Mouse (Mus musculus): ENCODE data around the gene 2210011C24Rik. TPM values are rescaled to one million over a fixed set of nuclear protein-coding genes. Genes with fewer than 3 reads are reported as not detected.
A peak's percentile ranks its signal among the peaks of the same experiment; 100 is the strongest.

2210011C24Rik gene
- polyA plus RNA-seq, 1 experiment from 2014 or later, result 0.21 TPM

DNA sequence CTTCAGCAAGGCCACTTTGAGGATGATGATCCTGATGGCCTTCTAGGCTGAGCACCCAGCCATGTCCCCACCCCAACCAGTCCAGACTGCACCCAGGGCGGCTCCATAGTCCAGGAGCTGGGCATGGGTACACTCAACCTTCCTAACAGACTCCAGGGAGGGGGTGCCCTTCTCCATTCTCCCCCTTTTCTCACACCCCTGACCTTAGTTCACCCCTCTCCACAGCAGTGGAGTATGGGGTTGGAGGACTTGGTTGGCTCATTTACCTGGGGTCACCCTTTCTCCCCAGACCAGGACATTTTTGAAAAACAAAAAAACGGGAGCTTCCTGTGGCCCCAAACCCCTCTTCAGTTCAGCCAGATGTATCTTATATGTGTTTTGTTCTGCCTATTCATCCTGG is 12.1 kb downstream of the 2210011C24Rik start:
- ATAC-seq (replicated peaks; ENCODE audit: extremely low read depth, insufficient read depth, low FRiP score), result no peak
- Histone ChIP-seq H3K9ac (ENCODE audit: low read length) (no peak overlapping the region), H3K4me2 (ENCODE audit: low read depth, low read length) (no peak overlapping the region), H3K4me3 (ENCODE audit: low read length) (no peak overlapping the region), H3K27ac (ENCODE audit: low read length) (no peak overlapping the region), H3K27me3 (ENCODE audit: control insufficient read depth, insufficient read depth, low read length) (no peaks in the 10 kb centered on the region; the same call in 1 of the 2 replicates), H3K36me3 (ENCODE audit: control insufficient read depth, insufficient read depth) (peaks cover 18% of the 10 kb centered on the region), H3K9me3 (replicated peaks; ENCODE audit: control insufficient read depth, low read length) (no peaks in the 10 kb centered on the region), H3K4me1 (ENCODE audit: control insufficient read depth, insufficient read depth, low read length) (peaks cover 33% of the 10 kb centered on the region)
- WGBS, result 89% methylated on average over 2 of the region's 2 CpGs

DNA sequence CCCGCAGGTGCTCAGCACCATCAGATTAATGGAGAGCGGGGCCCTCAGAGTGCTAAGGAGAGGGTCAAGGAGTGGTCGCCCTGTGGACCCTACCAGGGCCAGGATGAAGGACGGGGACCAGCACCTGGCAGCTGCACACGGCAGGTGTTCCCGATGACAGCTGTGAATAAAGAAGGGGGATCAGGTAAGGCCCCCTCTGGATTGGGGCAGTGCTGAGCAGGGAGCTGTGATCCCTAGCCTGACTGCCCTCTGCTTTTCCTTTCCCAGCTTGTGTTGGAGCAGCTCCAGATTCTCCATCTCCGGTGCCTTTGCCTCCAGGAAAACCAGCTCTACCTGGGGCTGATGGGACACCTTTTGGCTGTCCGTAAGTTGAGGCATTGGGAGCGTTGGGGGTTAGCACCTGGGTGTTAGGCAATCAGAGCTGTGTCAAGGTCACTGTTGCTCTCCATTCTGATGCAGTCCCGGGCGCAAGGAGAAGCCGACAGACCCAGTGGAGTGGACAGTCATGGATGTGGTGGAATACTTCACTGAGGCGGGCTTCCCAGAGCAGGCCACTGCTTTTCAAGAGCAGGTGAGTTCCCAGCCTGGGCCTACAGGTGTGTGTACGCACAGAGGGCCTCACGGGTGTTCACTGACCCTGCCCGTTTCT is 12.8 kb downstream of the 2210011C24Rik start:
- Histone ChIP-seq H3K4me1 (ENCODE audit: control insufficient read depth, insufficient read depth, low read length) (peaks cover 32% of the 10 kb centered on the region), H3K36me3 (ENCODE audit: control insufficient read depth, insufficient read depth) (peaks cover 24% of the 10 kb centered on the region), H3K27ac (ENCODE audit: low read length) (no peak overlapping the region), H3K27me3 (ENCODE audit: control insufficient read depth, insufficient read depth, low read length) (no peaks in the 10 kb centered on the region; the same call in 1 of the 2 replicates), H3K4me3 (ENCODE audit: low read length) (peak overlapping the region; percentile 88), H3K9ac (ENCODE audit: low read length) (peak overlapping the region; percentile 92), H3K4me2 (ENCODE audit: low read depth, low read length) (peak overlapping the region; percentile 68), H3K9me3 (replicated peaks; ENCODE audit: control insufficient read depth, low read length) (no peaks in the 10 kb centered on the region)
- WGBS, result 61% methylated on average over 16 of the region's 16 CpGs
- ATAC-seq (replicated peaks; ENCODE audit: extremely low read depth, insufficient read depth, low FRiP score), result no peak

DNA sequence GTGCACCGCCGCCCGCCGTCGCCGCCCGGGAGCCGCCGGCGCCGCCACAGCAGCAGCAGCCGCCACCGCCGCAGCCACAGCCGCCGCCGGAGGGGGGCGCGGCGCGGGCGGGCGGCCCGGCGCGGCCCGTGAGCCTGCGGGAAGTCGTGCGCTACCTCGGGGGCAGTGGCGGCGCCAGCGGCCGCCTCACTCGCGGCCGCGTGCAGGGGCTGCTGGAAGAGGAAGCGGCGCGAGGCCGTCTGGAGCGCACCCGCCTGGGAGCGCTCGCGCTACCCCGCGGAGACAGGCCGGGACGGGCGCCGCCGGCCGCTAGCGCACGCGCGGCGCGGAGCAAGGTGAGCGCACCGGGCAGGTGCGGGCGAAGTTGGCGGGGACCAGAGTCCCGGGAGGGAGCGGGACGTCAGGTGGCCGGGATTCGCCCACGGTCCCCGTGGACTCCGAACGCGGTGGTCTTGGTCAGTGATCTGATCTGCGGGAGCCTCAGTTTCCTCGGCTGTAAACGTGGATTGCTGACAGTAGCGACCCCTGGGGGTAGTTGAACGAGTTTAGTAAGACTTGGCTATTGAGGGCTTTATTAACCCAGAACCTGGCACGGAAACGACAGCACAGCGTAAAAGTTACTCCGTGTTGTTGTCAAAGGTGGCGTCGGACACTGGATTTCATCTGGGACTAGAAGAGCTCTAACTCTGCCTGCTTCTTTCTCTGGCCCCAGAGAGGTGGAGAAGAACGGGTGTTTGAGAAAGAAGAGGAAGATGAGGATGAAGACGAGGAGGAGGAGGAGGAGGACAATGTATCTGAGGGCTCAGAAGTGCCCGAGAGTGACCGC is 13.5 kb downstream of the 2210011C24Rik start:
- peak; percentile 5; the same call in 1 of the 2 replicates for ATAC-seq (replicated peaks; ENCODE audit: extremely low read depth, insufficient read depth, low FRiP score)
- peak overlapping the region; percentile 97 for H3K27ac ChIP-seq (ENCODE audit: low read length)
- H3K27me3 ChIP-seq (ENCODE audit: control insufficient read depth, insufficient read depth, low read length), result no peaks in the 10 kb centered on the region; the same call in 1 of the 2 replicates
- peak overlapping the region; percentile 92 for H3K9ac ChIP-seq (ENCODE audit: low read length)
- H3K4me3 ChIP-seq (ENCODE audit: low read length), result peak overlapping the region; percentile 88
- H3K4me2 ChIP-seq (ENCODE audit: low read depth, low read length), result peak overlapping the region; percentile 68
- no peaks in the 10 kb centered on the region for H3K9me3 ChIP-seq (replicated peaks; ENCODE audit: control insufficient read depth, low read length)
- peaks cover 30% of the 10 kb centered on the region for H3K36me3 ChIP-seq (ENCODE audit: control insufficient read depth, insufficient read depth)
- peaks cover 25% of the 10 kb centered on the region for H3K4me1 ChIP-seq (ENCODE audit: control insufficient read depth, insufficient read depth, low read length)
- WGBS, result under 1% methylated on average over 70 of the region's 92 CpGs

DNA sequence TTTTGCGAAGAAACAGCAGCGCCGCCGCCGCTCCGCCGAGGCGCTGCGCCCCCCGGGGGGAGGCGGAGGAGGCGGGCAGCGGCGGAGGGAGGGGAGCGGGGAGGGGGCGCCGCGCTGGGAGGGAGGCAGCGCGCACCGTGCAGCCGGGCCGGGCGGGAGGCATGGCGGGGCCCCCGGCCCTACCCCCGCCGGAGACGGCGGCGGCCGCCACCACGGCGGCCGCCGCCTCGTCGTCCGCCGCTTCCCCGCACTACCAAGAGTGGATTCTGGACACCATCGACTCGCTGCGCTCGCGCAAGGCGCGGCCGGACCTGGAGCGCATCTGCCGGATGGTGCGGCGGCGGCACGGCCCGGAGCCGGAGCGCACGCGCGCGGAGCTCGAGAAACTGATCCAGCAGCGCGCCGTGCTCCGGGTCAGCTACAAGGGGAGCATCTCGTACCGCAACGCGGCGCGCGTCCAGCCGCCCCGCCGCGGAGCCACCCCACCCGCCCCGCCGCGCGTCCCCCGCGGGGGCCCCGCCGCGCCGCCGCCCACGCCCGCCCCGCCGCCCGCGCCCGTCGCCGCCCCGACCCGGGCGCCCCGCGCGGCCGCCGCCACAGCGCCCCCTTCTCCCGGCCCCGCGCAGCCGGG is 14.3 kb downstream of the 2210011C24Rik start, which contains the start of gene Samd1:
Samd1 (plus strand) TSS at position 162 of the 631 bp plus-strand sequence.
- H3K36me3 ChIP-seq (ENCODE audit: control insufficient read depth, insufficient read depth), result peaks cover 32% of the 10 kb centered on the region
- WGBS, result under 1% methylated on average over 69 of the region's 112 CpGs
- H3K27me3 ChIP-seq (ENCODE audit: control insufficient read depth, insufficient read depth, low read length), result no peaks in the 10 kb centered on the region; the same call in 1 of the 2 replicates
- H3K9me3 ChIP-seq (replicated peaks; ENCODE audit: control insufficient read depth, low read length), result no peaks in the 10 kb centered on the region
- peak within 1 kb of the TSS; percentile 92 for H3K9ac ChIP-seq (ENCODE audit: low read length)
- peak within 1 kb of the TSS; percentile 97 for H3K4me2 ChIP-seq (ENCODE audit: low read depth, low read length)
- H3K4me1 ChIP-seq (ENCODE audit: control insufficient read depth, insufficient read depth, low read length), result peaks cover 20% of the 10 kb centered on the region
- H3K4me3 ChIP-seq (ENCODE audit: low read length), result peak within 1 kb of the TSS; percentile 88
- no peak for ATAC-seq (replicated peaks; ENCODE audit: extremely low read depth, insufficient read depth, low FRiP score)
- peak within 1 kb of the TSS; percentile 97 for H3K27ac ChIP-seq (ENCODE audit: low read length)

DNA sequence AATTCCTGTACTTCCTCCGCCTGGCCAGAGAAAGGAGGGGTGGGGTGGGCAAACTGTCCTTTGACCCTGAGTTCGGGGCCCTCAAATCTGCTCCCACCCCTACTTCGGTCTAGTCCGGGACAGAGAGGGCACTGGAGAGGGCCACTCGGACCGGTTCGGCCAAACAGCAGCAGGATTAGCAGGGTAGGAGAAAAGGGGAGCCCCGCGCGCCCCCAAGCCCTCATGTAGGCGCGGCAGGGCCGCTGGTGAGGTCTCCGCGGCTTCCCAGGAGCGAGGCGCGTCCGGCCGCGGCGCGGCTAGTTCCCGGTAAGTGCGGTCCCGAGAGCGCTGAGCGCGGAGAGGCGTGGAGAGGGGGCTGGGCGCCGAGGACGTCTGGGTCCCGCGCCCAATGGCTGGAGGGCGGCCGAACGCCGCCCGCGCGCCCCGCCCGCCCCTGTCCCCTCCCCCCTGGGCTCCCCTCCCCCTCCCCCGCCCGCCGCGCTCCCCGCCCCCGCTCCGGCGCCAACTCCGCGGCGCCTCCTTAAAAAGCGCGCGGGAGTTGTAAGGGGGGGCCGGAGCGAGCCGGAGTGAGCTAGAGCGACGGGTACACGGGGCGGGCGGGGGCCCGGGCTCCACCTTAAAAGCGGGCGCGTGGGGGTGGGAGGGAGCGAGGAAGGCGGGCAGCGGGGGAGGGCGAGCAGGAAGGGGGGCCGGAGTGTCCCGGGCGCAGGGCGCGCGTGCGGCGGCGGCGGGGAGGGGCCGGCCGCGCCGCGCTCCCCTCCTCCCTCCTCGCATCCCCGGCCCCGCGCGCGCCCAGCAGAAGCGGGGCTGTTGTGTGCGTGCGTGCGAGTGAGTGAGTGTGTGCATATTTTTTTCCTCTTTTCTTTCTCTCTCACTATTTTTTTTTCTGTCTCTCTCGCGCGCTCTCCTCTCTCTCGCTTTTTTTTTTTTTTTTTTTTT is 15.1 kb downstream of the 2210011C24Rik start:
- H3K9me3 ChIP-seq (replicated peaks; ENCODE audit: control insufficient read depth, low read length), result no peaks in the 10 kb centered on the region
- ATAC-seq (replicated peaks; ENCODE audit: extremely low read depth, insufficient read depth, low FRiP score), result peak; percentile 84
- H3K27ac ChIP-seq (ENCODE audit: low read length), result peak overlapping the region; percentile 97
- H3K9ac ChIP-seq (ENCODE audit: low read length), result peak overlapping the region; percentile 92
- peaks cover 39% of the 10 kb centered on the region for H3K36me3 ChIP-seq (ENCODE audit: control insufficient read depth, insufficient read depth)
- H3K27me3 ChIP-seq (ENCODE audit: control insufficient read depth, insufficient read depth, low read length), result no peaks in the 10 kb centered on the region; the same call in 1 of the 2 replicates
- H3K4me1 ChIP-seq (ENCODE audit: control insufficient read depth, insufficient read depth, low read length), result peaks cover 20% of the 10 kb centered on the region
- WGBS, result under 1% methylated on average over 49 of the region's 103 CpGs
- H3K4me3 ChIP-seq (ENCODE audit: low read length), result peak overlapping the region; percentile 88
- peak overlapping the region; percentile 97 for H3K4me2 ChIP-seq (ENCODE audit: low read depth, low read length)

DNA sequence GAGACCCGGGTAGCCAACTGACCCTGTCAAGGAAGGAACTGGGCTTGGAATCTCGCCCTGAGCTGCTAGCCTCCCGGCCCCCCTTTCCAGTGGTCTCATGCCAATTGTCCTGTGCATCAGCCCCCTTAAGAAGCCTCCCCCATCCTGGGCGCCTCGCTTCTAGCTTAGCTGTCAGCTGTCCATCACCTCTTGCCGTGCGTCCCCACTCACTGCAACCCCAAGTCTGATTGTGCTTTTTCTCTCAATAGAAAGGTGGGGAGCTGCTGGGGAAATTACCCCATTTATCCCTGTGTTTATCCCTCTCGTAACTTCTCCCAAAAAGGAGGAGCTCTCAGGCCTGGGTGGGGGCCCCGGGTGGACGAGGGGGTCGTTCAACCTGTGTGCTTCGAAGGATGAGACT is 16.0 kb downstream of the 2210011C24Rik start:
- Histone ChIP-seq H3K27ac (ENCODE audit: low read length) (peak overlapping the region; percentile 97), H3K36me3 (ENCODE audit: control insufficient read depth, insufficient read depth) (peaks cover 45% of the 10 kb centered on the region), H3K4me3 (ENCODE audit: low read length) (peak overlapping the region; percentile 88), H3K4me1 (ENCODE audit: control insufficient read depth, insufficient read depth, low read length) (peaks cover 20% of the 10 kb centered on the region), H3K4me2 (ENCODE audit: low read depth, low read length) (peak overlapping the region; percentile 97), H3K9me3 (replicated peaks; ENCODE audit: control insufficient read depth, low read length) (no peaks in the 10 kb centered on the region), H3K9ac (ENCODE audit: low read length) (peak overlapping the region; percentile 92), H3K27me3 (ENCODE audit: control insufficient read depth, insufficient read depth, low read length) (no peaks in the 10 kb centered on the region)
- ATAC-seq (replicated peaks; ENCODE audit: extremely low read depth, insufficient read depth, low FRiP score), result no peak
- 29% methylated on average over 12 of the region's 12 CpGs for WGBS

DNA sequence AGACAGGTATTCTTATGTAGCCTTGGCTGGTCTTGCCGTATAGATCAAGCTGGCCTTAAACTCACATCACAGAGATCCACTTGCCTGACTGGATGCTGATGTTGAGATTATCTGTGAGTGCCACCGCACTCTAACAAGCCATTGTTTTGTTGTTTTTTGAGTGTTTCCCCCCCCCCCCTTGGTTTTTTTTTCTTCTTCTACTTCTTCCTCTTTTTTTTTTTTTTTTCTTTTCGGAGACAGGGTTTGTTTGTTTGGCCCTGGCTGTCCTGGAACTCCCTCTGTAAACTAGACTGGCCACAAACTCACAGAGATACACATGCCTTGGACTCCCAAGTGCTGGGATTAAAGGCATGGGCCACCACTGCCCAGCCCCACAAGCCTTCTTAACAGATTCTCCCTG is 17.9 kb downstream of the 2210011C24Rik start:
- 73% methylated on average over 3 of the region's 3 CpGs for WGBS
- H3K4me1 ChIP-seq (ENCODE audit: control insufficient read depth, insufficient read depth, low read length), result peaks cover 13% of the 10 kb centered on the region
- no peak overlapping the region for H3K4me2 ChIP-seq (ENCODE audit: low read depth, low read length)
- H3K27me3 ChIP-seq (ENCODE audit: control insufficient read depth, insufficient read depth, low read length), result no peaks in the 10 kb centered on the region
- no peaks in the 10 kb centered on the region for H3K9me3 ChIP-seq (replicated peaks; ENCODE audit: control insufficient read depth, low read length)
- H3K9ac ChIP-seq (ENCODE audit: low read length), result no peak overlapping the region
- H3K4me3 ChIP-seq (ENCODE audit: low read length), result no peak overlapping the region
- H3K27ac ChIP-seq (ENCODE audit: low read length), result no peak overlapping the region
- no peak for ATAC-seq (replicated peaks; ENCODE audit: extremely low read depth, insufficient read depth, low FRiP score)
- H3K36me3 ChIP-seq (ENCODE audit: control insufficient read depth, insufficient read depth), result peaks cover 47% of the 10 kb centered on the region

DNA sequence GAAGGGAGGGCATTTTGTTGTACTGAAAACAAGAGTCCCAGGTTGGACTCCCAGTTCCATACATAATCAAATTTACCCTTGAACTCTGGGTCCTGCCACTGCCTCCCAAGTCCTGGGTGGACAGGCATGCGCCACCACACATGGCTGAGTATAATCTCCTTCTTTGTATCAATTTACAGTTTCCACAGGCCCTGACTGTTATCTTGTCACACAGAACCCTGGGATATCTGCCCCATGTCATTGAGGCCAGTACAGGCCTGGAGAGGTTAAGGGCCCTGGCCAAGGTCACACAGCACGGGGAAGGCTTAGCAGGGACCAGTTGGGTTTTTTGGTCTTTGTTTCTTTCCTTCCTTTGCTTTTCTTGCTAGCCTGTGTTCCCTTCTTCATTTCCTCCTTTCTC is 19.5 kb downstream of the 2210011C24Rik start:
- no peak overlapping the region for H3K27ac ChIP-seq (ENCODE audit: low read length)
- ATAC-seq (replicated peaks; ENCODE audit: extremely low read depth, insufficient read depth, low FRiP score), result no peak
- H3K4me2 ChIP-seq (ENCODE audit: low read depth, low read length), result no peak overlapping the region
- H3K9me3 ChIP-seq (replicated peaks; ENCODE audit: control insufficient read depth, low read length), result no peaks in the 10 kb centered on the region
- H3K36me3 ChIP-seq (ENCODE audit: control insufficient read depth, insufficient read depth), result peaks cover 57% of the 10 kb centered on the region
- peaks cover 7% of the 10 kb centered on the region for H3K4me1 ChIP-seq (ENCODE audit: control insufficient read depth, insufficient read depth, low read length)
- no peak overlapping the region for H3K4me3 ChIP-seq (ENCODE audit: low read length)
- no peak overlapping the region for H3K9ac ChIP-seq (ENCODE audit: low read length)
- H3K27me3 ChIP-seq (ENCODE audit: control insufficient read depth, insufficient read depth, low read length), result no peaks in the 10 kb centered on the region
- WGBS, result 73% methylated on average over 2 of the region's 2 CpGs
